8 mouse cellular contexts compared by ENCODE assay signal in the genomic region with DNA sequence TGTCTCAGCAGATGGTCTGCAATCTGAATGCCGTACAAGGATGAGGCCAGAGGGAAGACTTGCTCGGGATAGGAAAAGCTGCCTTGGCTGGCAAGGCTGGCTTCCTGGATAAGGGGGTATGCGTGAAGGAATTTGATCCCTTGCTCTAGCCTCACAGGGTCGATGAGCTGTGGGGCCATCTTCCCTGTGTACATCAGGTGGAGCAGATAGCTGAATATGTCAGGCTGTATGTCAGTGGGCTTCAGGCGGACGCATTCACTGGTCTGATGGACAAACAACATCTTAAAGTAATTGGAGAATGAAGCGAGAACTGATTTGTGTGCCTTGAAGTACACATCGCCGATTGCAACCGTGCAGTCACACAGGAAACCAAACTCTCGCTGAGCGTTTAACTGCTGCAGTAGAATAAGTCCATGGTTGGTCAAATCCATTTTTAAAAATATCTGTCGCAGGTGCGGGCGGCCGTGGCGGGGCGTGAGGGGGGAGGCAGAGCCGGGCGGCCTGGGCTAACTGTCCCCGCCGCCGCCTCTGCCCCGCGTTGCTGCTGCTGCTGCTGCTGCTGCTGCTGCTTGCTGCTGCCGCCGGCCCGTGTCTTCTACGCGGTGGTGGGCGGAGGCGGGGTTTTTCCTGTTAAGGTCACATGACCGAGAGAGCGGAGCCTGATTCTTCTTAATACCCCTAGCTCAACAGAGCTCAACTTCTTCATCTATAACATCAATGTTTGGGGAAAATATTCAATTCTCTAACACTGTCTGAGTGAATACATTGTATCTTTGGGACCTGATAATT.
A peak's percentile ranks its signal among the peaks of the same experiment; 100 is the strongest.
DNase-seq lines count a peak whose midpoint lies in the region; ATAC-seq and TF ChIP-seq lines count a peak whose summit lies in the region.
"Not testable (repeated sequence)": the region's sequence is repeated elsewhere in the genome, so short reads cannot be mapped to it uniquely, and the experiment has no call there.

No protein-coding gene starts in this region.

- ATAC-seq in frontal cortex, adult (ENCODE audit: low TSS enrichment): peak; percentile 55
- ATAC-seq in hindbrain, embryonic 16.5 days: peak; percentile 92
- ATAC-seq in limb, embryonic 12.5 days (ENCODE audit: insufficient number of reproducible peaks, insufficient read depth, low FRiP score, low TSS enrichment, low read depth): not testable (repeated sequence)
- peak; percentile 81 for ATAC-seq in neural tube, embryonic 12.5 days (ENCODE audit: low FRiP score, low read depth)

- peak overlapping the region; percentile 58 for H3K4me2 ChIP-seq in hindbrain, embryonic 16.5 days (ENCODE audit: low read length)
- peak overlapping the region; percentile 53 for H3K4me2 ChIP-seq in limb, embryonic 12.5 days
- H3K4me2 ChIP-seq in neural tube, embryonic 12.5 days (replicated peaks): peak overlapping the region; percentile 54

- TF ChIP-seq POLR2A in ES-Bruce4 (IDR thresholded peaks at IDR 0.05; ENCODE audit: insufficient read depth, low read length); testis, adult 2 months (IDR thresholded peaks at IDR 0.05; ENCODE audit: control insufficient read depth, low read depth, low read length): not testable (repeated sequence)

- WGBS in hindbrain, embryonic 16.5 days: 55% methylated on average over 32 of the region's 34 CpGs
- 44% methylated on average over 34 of the region's 34 CpGs for WGBS in limb, embryonic 12.5 days
- WGBS in neural tube, embryonic 12.5 days: 45% methylated on average over 34 of the region's 34 CpGs

- H3K9ac ChIP-seq in ES-Bruce4 (ENCODE audit: low read depth, poor library complexity, severe bottlenecking); limb, embryonic 12.5 days (replicated peaks); neural tube, embryonic 12.5 days: not testable (repeated sequence)
- peak overlapping the region; percentile 17; the same call in 1 of the 2 replicates for H3K9ac ChIP-seq in hindbrain, embryonic 16.5 days (ENCODE audit: low read depth, low read length)

- not testable (repeated sequence) for H3K27me3 ChIP-seq in ES-Bruce4 (ENCODE audit: control insufficient read depth, insufficient read depth, low read length, poor library complexity, severe bottlenecking); hindbrain, embryonic 16.5 days (replicated peaks; ENCODE audit: control insufficient read depth, insufficient read depth, low read length); limb, embryonic 12.5 days; neural tube, embryonic 12.5 days (replicated peaks); testis, adult 2 months (ENCODE audit: control insufficient read depth, insufficient read depth, low read length)

- H3K4me3 ChIP-seq in ES-Bruce4 (ENCODE audit: low read depth, low read length): 0 out of 2 replicates have a peak overlapping the region, but pooled peaks have one; percentile 39
- H3K4me3 ChIP-seq in hindbrain, embryonic 16.5 days (ENCODE audit: low read length): peak overlapping the region; percentile 35
- peak overlapping the region; percentile 35 for H3K4me3 ChIP-seq in limb, embryonic 12.5 days (replicated peaks)
- 0 out of 2 replicates have a peak overlapping the region, but pooled peaks have one; percentile 15 for H3K4me3 ChIP-seq in neural tube, embryonic 12.5 days
- peak overlapping the region; percentile 2; the same call in 1 of the 2 replicates for H3K4me3 ChIP-seq in testis, adult 2 months (ENCODE audit: control insufficient read depth, low read depth, low read length)

- not testable (repeated sequence) for TF ChIP-seq EP300 in ES-Bruce4 (IDR thresholded peaks at IDR 0.05; ENCODE audit: insufficient read depth, low read depth, low read length)

- H3K27ac ChIP-seq in ES-Bruce4 (ENCODE audit: insufficient read depth, low read length); hindbrain, embryonic 16.5 days (ENCODE audit: low read depth, low read length); limb, embryonic 12.5 days; neural tube, embryonic 12.5 days; testis, adult 2 months (ENCODE audit: control insufficient read depth, insufficient read depth, low read depth, low read length): not testable (repeated sequence)

- not testable (repeated sequence) for TF ChIP-seq CTCF in ES-Bruce4 (IDR thresholded peaks at IDR 0.05; ENCODE audit: low read depth, low read length); testis, adult 2 months (IDR thresholded peaks at IDR 0.05; ENCODE audit: control insufficient read depth, insufficient read depth, insufficient replicate concordance, low read depth, low read length)

- H3K9me3 ChIP-seq in ES-Bruce4 (replicated peaks; ENCODE audit: control insufficient read depth, insufficient read depth, low read length, poor library complexity, severe bottlenecking): peaks cover 23% of the 10 kb centered on the region
- not testable (repeated sequence) for H3K9me3 ChIP-seq in hindbrain, embryonic 16.5 days (ENCODE audit: control insufficient read depth, low read length); limb, embryonic 12.5 days; neural tube, embryonic 12.5 days

- DNase-seq in embryo, embryonic 10.5 days (ENCODE audit: low spot score): peak; percentile 65
- peak; percentile 5 for DNase-seq in lung, postnatal 14 days

- not testable (repeated sequence) for H3K4me1 ChIP-seq in ES-Bruce4 (ENCODE audit: control insufficient read depth, insufficient read depth, low read length); hindbrain, embryonic 16.5 days (ENCODE audit: control insufficient read depth, insufficient read depth, low read depth, low read length); limb, embryonic 12.5 days (replicated peaks); neural tube, embryonic 12.5 days; testis, adult 2 months (ENCODE audit: control insufficient read depth, insufficient read depth, low read length)

- H3K36me3 ChIP-seq in ES-Bruce4 (ENCODE audit: control insufficient read depth, insufficient read depth, low read length, poor library complexity, severe bottlenecking); hindbrain, embryonic 16.5 days (ENCODE audit: control insufficient read depth, insufficient read depth, low read length); limb, embryonic 12.5 days; neural tube, embryonic 12.5 days; testis, adult 2 months (ENCODE audit: control insufficient read depth, insufficient read depth, low read length): not testable (repeated sequence)
